Mouse (Mus musculus) right cerebral cortex, postnatal 10 days (tissue): ENCODE measurements at regions not wholly inside any gene's neighbourhood (a gene's known extent, or its start where the extent isn't known, plus 50 kb on each side); places are given as distances from the start of the nearest gene placed in this dataset.
A peak's percentile ranks its signal among the peaks of the same experiment; 100 is the strongest.

Experiments used
- DNase-seq, 2 experiments: peaks; one replicate each; pipeline ENCODE4 v3.0.0; 2021; ENCODE audit warnings: low spot score in 2 of 2

- no peak for DNase-seq
These were observed 385.2 kb upstream of the Nrp1 start for GRCm38 (mm10) chr8:127973194-127973593.

- no peak for DNase-seq
These were observed 380.7 kb upstream of the Nrp1 start for GRCm38 (mm10) chr8:127977746-127978145.

- no peak for DNase-seq
These were observed 379.0 kb upstream of the Nrp1 start for GRCm38 (mm10) chr8:127979180-127980030.

GRCm38 (mm10) chr8:127982165-127982564 is 376.2 kb upstream of the Nrp1 start:
- DNase-seq, result no peak

GRCm38 (mm10) chr8:127985616-127986015 is 372.8 kb upstream of the Nrp1 start:
- peak in 1 of 2 experiments; percentile 24 for DNase-seq

- no peak for DNase-seq
These were observed 369.5 kb upstream of the Nrp1 start for GRCm38 (mm10) chr8:127988887-127989286.

GRCm38 (mm10) chr8:127994898-127995297 is 363.5 kb upstream of the Nrp1 start:
- DNase-seq, result no peak

GRCm38 (mm10) chr8:127995490-127995889 is 362.9 kb upstream of the Nrp1 start:
- DNase-seq, result no peak

- no peak for DNase-seq
These were observed 356.0 kb upstream of the Nrp1 start for GRCm38 (mm10) chr8:128002386-128002785.

- DNase-seq, result no peak
These were observed 355.6 kb upstream of the Nrp1 start for GRCm38 (mm10) chr8:128002806-128003205.

GRCm38 (mm10) chr8:128003385-128003784 is 355.0 kb upstream of the Nrp1 start:
- DNase-seq, result no peak

GRCm38 (mm10) chr8:128003881-128004286 is 354.5 kb upstream of the Nrp1 start:
- DNase-seq, result no peak

GRCm38 (mm10) chr8:128009393-128010010 is 348.9 kb upstream of the Nrp1 start:
- no peak for DNase-seq

- no peak for DNase-seq
These were observed 341.2 kb upstream of the Nrp1 start for GRCm38 (mm10) chr8:128017171-128017570.

GRCm38 (mm10) chr8:128023661-128024060 is 334.7 kb upstream of the Nrp1 start:
- no peak for DNase-seq

- no peak for DNase-seq
These were observed 333.6 kb upstream of the Nrp1 start for GRCm38 (mm10) chr8:128024774-128025222.

GRCm38 (mm10) chr8:128025251-128025856 is 333.1 kb upstream of the Nrp1 start:
- peak; percentile 66 to 71 for DNase-seq

- no peak for DNase-seq
These were observed 331.4 kb upstream of the Nrp1 start for GRCm38 (mm10) chr8:128026981-128027380.

GRCm38 (mm10) chr8:128030335-128031280 is 327.8 kb upstream of the Nrp1 start:
- peak; percentile 66 to 86 for DNase-seq

GRCm38 (mm10) chr8:128034127-128034526 is 324.3 kb upstream of the Nrp1 start:
- DNase-seq, result peak; percentile 27 to 31

- peak; percentile 30 to 54 for DNase-seq
These were observed 322.7 kb upstream of the Nrp1 start for GRCm38 (mm10) chr8:128035672-128036071.
